Mouse (Mus musculus) left cerebral cortex, postnatal 14 days (tissue): ENCODE data around the gene Rfx8. TPM values are rescaled to one million over a fixed set of nuclear protein-coding genes. Genes with fewer than 3 reads are reported as not detected.

Source experiments
- DNase-seq, 2 experiments: peaks; one replicate each; pipeline ENCODE4 v3.0.0; 2021 to 2022; ENCODE audit warnings: low spot score in 2 of 2, mixed read lengths in 1 of 2
- intact Hi-C: fragments of 180-260 bp; cut with DNase I; formaldehyde crosslinking; loops from one replicate; pipeline ENCODE4 v1.15.1; 2025
- total RNA-seq, 2 experiments: library from RNA; stranded (reverse); gene quantifications; 2 replicates each; pipeline ENCODE4 v1.2.3; 2021

The Rfx8 gene
- total RNA-seq, 2 experiments from 2014 or later, result 0.21 to 0.35 TPM

DNA sequence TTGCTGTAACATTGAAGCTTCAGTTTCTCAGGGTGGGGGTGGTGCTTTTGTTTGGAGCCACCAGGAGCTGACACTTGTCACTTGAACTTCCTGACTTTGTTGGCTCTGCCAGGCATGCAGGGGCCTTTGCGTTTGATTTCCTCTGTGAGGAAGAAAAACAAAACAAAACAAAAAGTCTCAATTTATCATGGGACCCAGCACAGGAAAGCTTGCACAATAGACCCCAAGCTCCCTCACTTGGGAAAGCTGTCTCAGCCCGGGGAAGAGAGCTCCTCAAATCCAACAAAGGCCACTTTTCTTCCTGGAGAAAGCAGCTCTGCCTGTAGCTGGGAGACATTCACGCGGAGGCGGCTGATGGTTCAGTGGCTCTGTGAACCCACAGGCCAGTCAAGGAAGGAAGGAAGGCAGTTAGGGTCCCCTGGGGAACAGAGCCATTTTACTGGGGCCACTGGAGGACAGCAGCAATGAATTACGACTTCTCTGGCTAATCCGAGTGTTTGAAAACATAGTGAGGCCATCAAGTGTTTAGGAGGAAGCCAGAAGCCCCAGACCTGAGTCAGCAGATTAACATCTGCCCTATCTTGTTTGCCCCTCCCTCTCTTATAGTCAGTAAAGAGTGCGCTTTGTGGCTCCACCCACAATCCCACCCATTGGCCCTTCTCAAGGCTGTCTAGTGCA lies 15.3 kb upstream of the Rfx8 start:
- intact Hi-C loops, result loop anchor here (2.0 kb wide), 1 partner anchor 23 kb away; no protein-coding TSS in a partner anchor
- DNase-seq, result no peak

DNA sequence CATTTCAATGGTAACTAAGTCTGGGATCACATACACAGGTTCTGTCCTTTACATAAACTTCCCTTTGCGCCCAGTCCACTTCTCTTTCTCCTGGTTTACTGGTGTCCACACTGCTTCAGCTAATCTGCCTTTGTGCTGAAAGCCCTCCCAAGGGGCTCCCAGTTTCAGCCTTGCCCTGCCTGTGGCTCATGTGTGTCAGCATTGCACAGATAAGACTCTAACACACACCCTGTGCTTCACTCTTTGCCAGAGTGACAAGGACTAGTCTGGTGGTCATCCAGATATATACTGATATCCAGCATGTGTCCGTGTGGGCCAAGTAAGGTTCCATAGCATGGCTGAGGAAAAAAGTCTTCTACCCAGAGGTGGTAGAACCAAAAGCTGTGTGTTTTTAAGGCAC lies 14.7 kb upstream of the Rfx8 start:
- intact Hi-C loops, result loop anchor here (2.0 kb wide), 1 partner anchor 23 kb away; no protein-coding TSS in a partner anchor
- no peak for DNase-seq

DNA sequence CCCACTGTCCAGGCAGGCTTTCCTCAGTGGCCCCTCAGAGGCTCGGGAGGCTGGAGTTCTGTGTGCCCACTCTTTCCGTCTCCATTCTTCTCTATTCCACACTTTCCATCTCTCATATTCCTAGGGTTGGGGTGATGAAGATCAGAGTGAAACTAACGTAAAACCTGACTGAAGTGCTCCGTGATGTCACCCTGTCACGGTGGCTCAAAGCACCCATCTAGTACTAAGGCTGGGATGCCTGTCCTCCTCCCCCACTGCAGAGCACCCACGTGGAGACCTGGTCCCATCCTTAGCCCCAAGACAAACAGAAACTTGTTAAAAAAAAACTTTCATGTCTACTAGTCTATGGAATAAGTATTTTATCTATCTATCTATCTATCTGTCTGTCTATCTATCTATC lies 14.1 kb upstream of the Rfx8 start:
- DNase-seq, result no peak
- intact Hi-C loops, result loop anchor here (2.0 kb wide), 1 partner anchor 22 kb away; no protein-coding TSS in a partner anchor

DNA sequence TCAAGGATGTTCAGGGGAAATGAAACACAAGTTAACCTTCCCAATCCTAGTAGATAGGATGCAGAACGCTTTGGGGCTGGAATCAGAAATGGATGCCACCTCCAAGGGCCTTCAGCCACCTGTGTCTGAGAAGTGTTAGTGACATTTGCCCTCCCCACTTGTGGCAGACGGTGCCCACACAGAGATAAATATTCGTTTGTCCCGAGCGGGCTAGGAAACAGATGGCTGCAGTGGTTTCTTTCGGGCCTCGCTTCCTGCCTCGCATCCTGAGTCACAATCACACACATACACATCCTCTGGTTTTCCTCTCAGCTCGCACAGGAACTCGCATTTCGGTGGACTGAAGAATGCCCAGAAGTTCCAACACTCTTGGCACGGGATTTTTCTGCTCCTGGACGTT lies 13.5 kb upstream of the Rfx8 start:
- DNase-seq, result no peak
- intact Hi-C loops, result loop anchor here (2.0 kb wide), 1 partner anchor 22 kb away; no protein-coding TSS in a partner anchor

DNA sequence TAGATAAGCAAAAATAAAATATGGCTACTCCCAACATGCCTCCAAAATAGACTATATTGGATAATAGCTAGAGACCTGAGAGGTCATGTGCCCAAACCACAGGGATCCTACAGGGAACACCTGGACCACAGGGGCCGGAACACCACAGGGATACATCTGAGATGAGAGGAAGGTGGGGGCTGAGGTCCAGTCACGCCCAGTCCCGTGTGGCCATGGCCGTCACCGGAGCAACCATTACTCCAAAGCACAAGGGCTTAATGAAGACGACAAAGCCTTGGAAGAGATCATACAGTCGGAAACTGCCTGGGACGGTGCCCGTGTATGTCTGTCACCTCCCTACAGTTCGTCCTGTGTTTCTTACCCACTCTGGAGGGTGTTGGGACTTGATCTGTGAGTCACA lies 13.1 kb upstream of the Rfx8 start:
- intact Hi-C loops, result loop anchor here (2.0 kb wide), 1 partner anchor 21 kb away; no protein-coding TSS in a partner anchor
- no peak for DNase-seq

DNA sequence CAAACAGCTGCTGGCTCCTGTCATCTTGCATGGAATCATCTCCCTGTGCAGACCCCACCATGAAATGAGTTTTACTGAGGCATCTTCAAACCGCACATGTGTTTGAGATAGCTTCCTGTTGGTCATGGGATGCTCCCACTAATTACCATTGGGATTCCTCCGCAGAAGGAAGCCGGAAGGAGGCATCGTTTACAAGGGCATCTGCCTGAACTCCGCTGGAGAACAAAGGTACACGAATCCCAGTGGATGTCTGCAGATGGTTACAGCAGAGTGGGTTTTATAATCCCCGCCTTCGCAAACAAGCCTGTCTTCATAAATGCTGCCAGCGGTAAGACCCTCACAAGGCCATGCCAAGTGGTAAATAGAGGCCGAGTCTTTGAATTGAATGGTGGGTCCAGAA lies 11.3 kb upstream of the Rfx8 start:
- no peak for DNase-seq
- intact Hi-C loops, result no loop called here

DNA sequence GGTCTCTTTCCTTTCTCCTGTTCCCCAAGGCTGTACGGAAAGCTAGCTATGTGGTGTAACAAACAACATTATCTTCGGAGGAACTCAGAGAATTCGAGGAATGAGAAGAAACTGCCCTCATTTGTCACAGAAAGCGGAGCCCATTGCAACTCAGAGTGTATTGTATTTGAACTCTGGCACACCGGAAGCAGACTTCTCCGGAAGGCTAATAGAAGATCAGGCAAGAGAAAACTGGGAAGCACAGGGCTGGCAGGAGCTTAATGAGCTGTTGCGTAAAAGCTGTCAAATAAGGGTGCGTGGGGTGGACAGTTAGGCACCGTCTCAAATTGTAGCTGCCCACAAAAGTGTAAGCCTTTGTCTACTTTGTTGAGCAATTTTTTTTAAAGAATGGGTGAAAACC lies 10.7 kb upstream of the Rfx8 start:
- intact Hi-C loops, result no loop called here
- no peak for DNase-seq

DNA sequence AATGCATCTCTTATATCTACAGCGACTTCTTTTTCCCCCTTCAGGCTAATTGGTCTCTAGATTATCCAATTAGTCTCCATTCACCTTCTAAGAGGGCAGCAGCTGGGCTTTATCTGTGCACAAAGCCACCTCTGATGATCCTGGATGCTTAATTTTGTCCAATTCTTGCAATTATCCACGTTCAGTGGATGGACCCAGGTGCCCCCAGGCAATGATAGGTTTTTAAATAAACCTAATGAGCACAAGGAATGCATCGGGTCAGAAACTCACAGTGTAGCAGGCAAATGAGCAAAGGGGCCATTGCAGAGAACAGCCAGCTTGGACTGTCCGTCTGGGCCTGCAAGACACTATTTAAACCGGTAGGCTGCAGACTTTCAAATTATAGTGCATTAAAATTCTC lies 10.1 kb upstream of the Rfx8 start:
- intact Hi-C loops, result no loop called here
- no peak for DNase-seq

DNA sequence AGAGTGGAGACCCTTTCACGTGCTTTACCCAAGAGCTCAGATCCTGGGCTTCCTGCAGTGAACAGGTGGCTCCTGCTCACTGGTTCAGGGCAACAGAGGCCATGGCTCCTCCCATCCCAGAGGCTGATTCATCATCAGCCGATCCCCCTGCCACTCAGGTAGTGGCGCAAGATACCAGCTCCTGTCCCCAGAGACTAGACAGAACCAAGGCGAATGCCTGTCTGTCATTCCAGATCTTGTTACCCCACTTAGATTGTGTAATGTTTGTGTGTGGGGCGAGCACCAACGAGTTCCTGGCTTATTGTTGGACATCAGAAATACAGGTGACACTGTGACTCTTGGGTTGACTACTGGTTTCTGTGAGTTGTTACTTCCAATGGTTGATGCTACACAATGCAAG lies 9.1 kb upstream of the Rfx8 start:
- intact Hi-C loops, result no loop called here
- no peak for DNase-seq

DNA sequence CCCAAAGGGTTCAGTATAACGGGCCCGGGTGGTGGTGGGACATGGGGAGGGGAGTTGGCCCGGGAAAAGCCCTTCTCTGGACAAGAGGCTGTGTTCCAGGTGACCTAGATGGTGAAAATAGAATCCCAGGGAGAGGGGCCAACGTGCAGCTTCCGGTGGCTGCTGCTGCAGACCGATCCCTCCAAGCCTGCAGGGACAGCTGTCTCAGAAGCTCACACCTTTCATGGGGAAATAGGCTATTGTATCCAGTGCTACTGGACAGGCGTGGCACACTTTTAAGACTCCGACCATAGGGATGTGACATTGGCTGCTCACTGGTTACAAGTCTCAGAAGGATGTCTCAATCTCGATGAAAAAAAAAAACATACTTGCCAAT lies 542 bp upstream of the Rfx8 start:
- DNase-seq, result no peak
- intact Hi-C loops, result no loop called here

DNA sequence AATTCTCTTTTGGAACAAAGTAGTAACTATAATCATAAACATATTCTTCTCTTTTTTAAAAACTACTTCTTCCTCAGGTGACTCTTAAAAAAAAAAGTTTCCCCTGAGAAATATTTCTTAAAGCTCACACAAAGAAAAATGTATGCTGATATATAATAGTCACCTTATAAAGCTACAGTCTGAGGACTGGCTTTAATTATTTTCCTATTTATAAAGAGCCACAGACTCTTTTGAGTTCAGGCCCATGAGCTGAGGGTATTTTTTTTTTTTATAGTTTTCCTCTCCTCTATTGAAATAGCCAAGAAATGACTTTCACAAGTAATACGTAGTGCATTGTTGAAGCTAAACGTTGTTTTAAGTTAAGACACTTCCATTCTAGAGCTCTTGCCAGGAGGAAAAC lies 611 bp downstream of the Rfx8 start:
- DNase-seq, result no peak
- intact Hi-C loops, result no loop called here

DNA sequence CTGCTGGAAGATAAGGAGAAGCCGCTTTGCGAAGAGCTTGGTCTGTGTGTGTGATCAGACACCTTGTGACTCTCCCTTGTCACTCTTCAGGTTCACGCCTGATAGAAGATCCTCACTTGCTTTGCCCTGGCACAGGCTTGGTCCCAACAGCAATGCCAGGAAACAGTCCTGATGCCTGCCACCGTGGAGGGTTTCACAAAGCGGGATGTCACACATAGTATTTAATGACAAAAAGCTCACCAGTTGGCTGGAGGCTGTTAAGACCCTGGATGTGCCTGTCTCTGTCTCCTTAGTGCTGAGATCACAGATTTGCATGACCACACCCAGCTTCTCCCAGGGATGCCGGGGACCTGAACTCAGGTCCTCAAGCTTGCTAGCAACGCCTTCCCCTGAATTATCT lies 5.2 kb downstream of the Rfx8 start:
- intact Hi-C loops, result no loop called here
- no peak for DNase-seq

DNA sequence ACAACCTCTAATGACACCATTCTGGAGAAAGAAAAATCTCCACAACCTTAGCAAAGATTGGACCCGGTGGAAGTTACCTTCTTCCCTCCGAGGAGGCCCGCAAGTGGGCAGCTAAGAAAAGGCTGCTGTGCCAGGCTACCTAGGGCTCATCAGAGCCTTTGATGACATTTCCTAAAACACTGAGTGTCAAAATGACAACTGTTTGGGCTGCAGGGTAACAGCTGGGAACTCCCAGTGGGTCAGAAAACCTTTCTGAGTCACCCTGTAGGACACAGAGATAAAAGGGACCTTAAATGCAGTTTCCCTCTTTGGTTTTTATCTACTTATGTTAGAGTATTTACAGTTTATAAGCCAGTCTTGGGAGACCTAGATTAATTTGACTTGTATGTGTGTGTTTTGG lies 6.1 kb downstream of the Rfx8 start:
- no peak for DNase-seq
- intact Hi-C loops, result no loop called here

DNA sequence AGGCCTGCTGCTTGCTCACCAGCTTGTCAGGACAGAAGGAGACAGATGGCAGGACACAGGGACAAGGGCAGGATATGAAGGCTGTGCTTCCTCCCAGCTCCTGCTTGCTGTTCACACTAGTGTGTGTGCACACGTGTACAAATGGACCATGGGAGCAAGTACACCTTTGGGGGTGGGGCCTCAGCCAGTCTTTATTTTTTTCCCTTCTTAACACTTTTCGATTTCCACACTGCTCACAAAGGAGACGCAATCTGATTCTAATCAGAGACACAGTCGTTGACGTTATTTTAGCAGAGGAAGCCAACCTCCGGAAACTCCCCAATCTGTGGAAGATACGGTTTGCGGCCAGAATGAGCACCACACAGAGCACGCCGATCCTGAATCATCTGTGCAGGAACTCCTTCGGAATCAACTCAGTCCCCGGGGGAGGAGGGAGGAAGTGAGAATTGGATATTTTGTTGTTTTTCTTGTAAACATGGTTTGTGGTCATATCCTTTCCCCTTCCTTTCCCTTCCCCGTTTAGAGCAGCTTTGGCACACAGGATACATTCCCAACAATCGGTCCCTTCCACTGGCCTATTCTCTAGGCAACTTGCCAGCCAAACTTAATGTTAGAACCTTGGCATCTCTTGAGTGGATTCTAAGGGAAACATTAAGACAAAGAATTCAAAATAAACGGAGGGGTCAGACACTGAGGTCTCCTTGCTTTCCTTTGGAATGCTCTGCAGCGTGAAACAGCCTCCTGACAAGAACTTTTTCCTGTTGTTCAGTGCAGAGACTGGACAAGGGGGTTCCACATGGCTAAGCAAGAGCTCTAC lies 6.7 kb downstream of the Rfx8 start:
- no peak for DNase-seq
- intact Hi-C loops, result loop anchor here (2.0 kb wide), 1 partner anchor 21 kb away; no protein-coding TSS in a partner anchor

DNA sequence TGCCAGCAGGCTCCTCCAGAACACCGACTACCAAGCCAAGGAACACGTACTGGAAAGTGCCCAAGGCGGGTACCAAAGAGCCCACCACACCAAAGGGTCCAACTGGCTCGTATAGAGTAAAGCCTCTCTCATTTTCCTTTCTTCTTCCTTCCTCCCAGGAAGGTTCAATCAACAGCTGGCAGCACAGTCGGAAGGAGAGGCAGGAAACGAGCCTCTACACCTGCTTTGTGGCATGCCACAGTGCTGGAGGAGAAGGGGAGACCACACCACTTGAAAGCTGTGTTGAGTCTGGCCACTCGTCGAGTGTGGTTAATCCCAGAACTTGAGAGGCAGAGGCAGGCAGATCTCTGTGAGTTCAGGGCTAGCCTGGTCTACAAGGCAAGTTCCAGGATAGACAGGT lies 7.5 kb downstream of the Rfx8 start:
- intact Hi-C loops, result loop anchor here (2.0 kb wide), 1 partner anchor 22 kb away; no protein-coding TSS in a partner anchor

DNA sequence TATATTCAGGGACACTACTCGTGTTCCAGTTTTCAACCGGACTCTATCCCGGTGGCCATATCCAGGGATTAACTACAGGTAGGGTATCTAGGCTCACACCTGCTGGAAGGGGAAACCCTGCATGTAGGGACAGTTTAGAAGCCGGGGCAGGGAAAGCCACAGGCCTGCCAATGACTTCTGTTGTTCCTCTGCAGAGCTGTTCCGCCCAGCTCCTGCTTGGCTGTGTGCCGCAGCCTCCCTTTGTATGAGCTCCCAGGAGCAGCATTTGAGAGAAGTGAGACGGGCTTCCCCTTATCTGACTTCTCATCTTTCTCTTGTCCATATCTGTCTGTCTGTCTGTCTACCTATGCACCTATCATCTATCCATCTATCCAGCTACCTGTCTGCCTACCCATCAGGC lies 8.5 kb downstream of the Rfx8 start:
- intact Hi-C loops, result loop anchor here (2.0 kb wide), 1 partner anchor 23 kb away; no protein-coding TSS in a partner anchor

More for the DNA sequence above, 7.5 kb downstream of the Rfx8 start:
- DNase-seq, result no peak

DNA sequence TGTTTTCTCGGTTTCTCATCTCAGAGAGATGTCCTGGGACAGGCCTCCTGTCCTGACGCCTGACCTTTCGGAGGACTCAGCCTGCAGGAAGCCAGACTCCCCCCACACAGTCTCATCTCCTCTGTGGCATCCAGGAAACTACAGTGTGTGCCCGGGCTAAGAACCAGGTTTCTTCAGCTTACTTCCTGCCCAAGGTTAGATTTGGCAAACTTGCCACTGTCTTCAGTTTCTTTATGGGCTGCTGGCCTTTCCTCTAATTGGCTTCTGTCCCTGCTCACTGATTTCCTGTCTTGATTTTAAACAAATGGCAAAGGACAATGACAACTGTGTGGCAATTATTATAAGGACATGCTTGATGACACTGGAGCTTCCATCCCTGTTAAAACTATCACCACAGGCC lies 10.2 kb downstream of the Rfx8 start:
- no peak for DNase-seq
- intact Hi-C loops, result no loop called here

More for the DNA sequence above, 8.5 kb downstream of the Rfx8 start:
- no peak for DNase-seq

DNA sequence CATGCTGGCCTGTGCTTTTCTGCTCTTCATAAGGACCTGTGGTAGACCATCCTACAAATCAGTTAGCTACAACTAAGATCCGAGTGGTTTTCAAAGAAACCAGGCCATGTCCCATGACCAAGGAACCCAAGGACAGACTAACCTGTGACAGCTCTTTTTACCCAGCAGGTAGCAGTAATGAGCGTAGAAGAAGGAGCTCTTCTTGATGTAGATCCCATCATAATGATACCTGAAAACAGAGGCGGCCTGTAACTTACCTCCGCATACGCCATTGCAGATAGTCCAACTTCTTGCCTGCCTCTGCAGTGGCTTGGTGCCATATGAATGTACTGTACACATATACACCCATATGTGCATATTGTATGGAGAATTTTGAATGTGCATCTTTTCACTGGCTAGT lies 10.8 kb downstream of the Rfx8 start:
- intact Hi-C loops, result no loop called here
- DNase-seq, result no peak

DNA sequence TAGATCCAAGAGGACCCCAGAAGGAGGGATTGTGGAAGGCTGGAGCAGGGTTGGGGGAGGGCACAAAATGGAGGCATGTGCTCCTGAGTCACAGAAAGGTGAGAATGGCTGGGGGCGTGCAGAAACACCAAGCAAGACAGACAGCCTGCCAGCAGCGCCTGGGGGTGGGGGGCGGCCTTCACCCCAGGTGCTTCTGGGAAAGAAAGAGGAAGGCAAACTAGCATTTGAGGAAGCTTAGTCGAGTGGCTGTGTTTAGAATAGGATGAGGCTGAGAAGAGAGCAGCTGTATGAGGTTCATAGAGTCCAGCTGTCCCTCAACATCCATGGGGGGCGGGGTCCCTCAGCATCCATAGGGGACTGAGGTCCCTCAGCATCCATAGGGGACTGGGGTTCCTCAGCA lies 12.0 kb downstream of the Rfx8 start:
- no peak for DNase-seq
- intact Hi-C loops, result no loop called here

DNA sequence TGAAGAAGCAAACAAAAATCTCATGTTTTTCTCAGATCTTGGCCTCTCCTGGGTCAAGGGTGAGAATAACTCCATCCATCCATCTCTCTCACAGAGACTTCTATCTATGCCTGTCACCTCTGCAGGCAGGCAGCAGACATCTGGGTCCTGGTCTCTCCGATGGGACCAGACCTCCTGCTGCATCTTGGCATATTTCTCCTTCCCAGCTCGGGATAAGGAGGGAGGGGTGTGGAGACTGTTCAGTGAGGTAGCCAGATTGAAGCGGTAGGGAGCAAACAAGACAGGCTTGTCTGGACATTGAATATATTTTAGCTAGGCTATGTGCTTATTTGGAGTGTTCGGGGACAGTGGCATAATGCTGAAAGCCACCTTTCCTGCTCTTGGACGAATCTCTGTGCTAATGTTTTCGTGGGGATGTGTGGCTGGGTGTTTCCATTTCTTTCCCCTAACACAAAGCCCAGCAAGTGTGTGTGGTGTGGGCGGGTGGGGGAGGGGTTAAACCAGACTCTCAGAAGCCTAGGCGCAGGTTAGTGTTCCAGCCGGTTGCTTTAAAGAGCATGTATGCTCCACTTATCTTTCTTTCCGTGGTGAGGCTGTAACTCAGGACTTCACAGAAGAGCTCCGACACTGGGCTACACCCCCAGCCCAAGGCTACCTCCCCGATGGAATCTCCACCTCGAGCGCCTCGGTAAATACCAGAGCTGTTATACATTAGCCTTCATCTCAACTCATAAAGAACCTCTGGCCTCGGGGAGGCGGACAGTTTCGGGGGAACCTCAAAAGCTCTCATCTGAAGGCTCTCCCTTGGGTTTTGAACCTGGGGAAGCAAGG lies 18.4 kb downstream of the Rfx8 start:
- intact Hi-C loops, result no loop called here

More for the DNA sequence above, 18.4 kb downstream of the Rfx8 start:
- DNase-seq, result no peak
